Mouse (Mus musculus): ENCODE measurements around the gene Olfm4.

Olfm4 gene

GRCm38 (mm10) chr14:80029297-80030001 lies 45.6 kb downstream of the Olfm4 start:
- in situ Hi-C loops (cut with MboI, MseI) = no loop called here

GRCm38 (mm10) chr14:80039645-80040272 lies 55.9 kb downstream of the Olfm4 start:
- in situ Hi-C loops (cut with MboI, MseI) = no loop called here

- in situ Hi-C loops (cut with MboI, MseI) = no loop called here
Measured at GRCm38 (mm10) chr14:80046104-80046734, 62.3 kb downstream of the Olfm4 start.

GRCm38 (mm10) chr14:80047368-80048101 lies 63.7 kb downstream of the Olfm4 start:
- in situ Hi-C loops (cut with MboI, MseI) = no loop called here

GRCm38 (mm10) chr14:80055725-80056124 lies 71.8 kb downstream of the Olfm4 start:
- in situ Hi-C loops (cut with MboI, MseI) = no loop called here

GRCm38 (mm10) chr14:80061686-80062085 lies 77.8 kb downstream of the Olfm4 start:
- in situ Hi-C loops (cut with MboI, MseI) = no loop called here

GRCm38 (mm10) chr14:80062896-80063295 lies 79.0 kb downstream of the Olfm4 start:
- in situ Hi-C loops (cut with MboI, MseI) = no loop called here

GRCm38 (mm10) chr14:80070580-80070979 lies 86.7 kb downstream of the Olfm4 start:
- in situ Hi-C loops (cut with MboI, MseI) = no loop called here
